Mouse (Mus musculus) kidney, postnatal 36 days (tissue): ENCODE results near the gene Mycn.

Source experiments
- DNase-seq, 2 experiments: peaks; one replicate each; pipeline ENCODE4 v3.0.0; 2021 to 2022; ENCODE audit warnings: mixed read lengths in 2 of 2

Gene Mycn

DNA sequence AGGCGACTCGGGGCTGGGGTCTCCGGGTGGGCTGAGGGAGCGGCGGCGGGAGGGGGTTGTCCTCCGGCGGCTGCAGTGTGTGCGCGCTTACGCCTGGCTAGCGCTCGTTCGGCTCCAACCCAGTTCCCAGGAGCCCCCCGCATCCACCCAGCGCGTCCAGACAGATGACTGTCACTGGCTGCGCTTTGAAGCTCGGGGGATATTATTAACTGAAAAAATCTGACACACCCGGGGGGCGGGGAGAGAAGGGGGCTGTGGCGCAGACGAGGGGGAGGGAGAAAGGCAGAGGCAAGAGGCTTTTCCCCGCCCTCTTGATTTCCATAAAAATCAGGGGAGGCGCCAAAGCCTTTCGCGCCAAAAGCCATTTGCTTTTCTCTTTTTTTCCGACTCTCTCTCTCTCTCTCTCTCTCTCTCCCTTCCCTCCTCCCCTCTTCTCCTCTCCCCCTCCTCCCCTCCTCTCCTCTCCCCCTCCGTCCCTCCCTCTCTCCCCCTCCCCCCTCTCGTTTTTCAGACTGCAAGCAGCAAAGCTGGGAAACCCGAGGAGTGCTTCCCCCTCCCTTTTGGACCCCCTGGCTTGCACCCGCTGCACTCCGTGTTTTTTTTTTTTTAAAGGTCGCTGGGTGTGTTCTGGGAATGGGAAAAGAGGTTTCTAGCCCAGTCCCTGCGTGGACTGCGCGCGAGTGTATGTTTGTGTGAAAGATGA, at the start of gene Mycn:
Gene Mycn (minus strand): TSS at position 254 of the 703 bp plus-strand sequence.
- peak; percentile 82 to 84 for DNase-seq

DNA sequence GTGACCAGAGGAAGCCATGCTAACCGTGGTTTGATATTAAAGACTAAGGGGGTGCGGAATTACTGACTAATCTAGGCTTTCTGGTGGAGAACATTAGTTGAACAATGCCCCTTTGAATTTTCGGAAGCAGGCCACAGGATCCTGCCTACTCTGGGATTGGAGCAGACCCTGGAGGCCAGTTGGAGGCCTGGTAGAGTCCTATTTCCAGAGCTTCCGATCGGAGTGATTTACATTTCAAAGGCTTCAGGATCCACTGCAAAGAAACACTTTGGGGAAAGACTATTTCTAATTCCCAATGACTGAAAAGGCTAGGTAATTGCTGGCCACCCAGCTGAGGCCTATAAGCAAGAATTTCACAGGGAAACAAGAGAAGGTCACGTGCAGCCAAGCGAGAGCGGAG, 45.7 kb upstream of the Mycn start:
- no peak for DNase-seq

- DNase-seq: no peak
Observed at GRCm38 (mm10) chr12:12986612-12987206, 45.0 kb upstream of the Mycn start.

DNA sequence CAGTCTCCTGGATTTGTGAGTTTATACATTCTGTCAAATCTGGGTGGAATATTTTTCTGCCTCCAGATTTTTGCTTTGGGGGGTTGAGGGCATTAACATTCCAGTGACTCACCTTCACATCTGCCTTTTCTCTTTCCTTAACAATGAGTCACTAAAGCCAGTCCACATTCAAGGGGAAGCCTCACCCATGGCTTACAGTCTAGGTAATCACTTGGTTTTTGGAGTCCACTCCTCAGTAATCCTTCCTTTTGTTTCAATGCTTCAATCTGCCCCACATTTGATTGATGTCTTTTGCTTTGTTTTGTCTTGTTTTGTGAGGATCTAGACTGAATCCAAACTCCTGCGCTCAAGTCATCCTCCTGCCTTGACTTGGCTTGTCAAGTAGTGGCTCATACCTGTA, 41.3 kb upstream of the Mycn start:
- DNase-seq: no peak

GRCm38 (mm10) chr12:12975397-12975796, 33.7 kb upstream of the Mycn start:
- peak; percentile 65 to 72 for DNase-seq

- peak in 1 of 2 experiments; percentile 3 for DNase-seq
Observed at GRCm38 (mm10) chr12:12972756-12973435, 31.2 kb upstream of the Mycn start.

- no peak for DNase-seq
Observed at GRCm38 (mm10) chr12:12967946-12968345, 26.2 kb upstream of the Mycn start.

GRCm38 (mm10) chr12:12964856-12965255, 23.1 kb upstream of the Mycn start:
- DNase-seq: no peak

DNA sequence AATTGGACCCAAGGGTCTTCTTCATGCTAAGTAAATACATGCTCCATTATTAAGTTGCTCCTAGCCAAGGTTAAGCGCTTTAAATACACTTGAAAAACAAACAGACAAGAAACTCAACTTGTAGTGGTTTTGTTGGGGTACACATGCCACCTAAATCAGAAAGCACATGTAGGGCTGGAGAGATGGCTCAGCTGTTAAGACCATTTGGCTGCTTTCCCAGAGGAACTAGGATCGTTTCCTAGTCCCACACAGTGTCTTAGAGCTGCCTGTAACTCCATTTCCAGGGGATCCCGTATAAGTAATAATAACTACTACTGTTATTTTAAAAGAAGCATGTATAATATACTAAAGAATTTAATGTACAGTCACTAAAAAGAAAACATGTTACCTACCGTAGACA, 5.9 kb upstream of the Mycn start:
- DNase-seq: peak in 1 of 2 experiments; percentile 10

DNA sequence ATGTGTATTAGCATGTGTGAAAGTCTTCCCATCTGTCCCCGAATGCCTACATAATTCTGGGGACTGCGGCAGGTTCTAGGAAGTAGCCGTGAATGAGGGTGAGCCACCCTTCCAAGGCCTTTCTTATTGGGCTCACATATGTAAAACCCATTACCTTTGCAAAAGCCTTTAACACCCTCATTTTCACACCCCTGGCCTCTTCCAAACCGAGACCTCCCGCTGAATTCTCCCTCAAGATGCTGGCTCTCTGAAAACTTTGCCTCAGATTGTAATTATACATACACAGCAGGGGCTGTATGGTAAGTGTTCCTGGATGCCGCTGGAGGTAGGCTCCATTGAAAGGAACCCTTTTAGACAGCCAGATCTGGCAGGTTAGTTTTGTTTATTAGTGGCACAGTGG, 1.6 kb upstream of the Mycn start:
- DNase-seq: no peak

DNA sequence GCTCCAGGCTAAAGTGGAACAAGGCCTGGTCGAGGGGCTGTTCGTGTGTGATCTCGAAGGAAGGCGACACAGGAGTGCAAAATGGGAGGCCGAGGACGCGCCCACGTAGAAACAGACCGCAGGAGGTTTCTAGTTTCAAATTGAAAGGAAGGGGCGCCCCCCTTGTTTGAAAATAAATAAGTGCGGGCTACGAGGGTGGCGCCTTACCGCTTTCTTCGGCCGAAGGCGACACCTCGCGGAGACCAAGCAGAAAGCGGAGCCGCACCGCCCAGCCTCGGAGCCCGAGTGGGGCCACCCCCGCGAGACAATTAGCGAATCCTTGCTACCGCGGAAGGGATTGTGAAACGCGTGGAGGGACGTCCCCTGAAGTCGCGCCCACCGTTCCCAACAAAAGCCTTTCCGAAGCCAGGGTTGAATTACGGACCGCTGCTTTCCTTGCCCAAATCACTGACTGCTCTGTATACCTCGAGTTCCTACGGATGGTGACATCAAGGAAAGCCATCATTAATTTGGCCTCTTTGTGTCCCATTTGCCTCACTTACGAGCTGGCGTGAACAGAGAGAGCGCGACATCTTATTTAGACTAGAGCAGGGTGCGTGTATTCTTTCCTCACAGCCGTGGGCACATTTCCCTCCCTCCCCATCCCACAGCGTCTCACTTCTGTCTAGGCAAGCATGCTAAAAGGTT, 793 bp upstream of the Mycn start:
- peak; percentile 87 to 92 for DNase-seq

GRCm38 (mm10) chr12:12941129-12941504, 597 bp downstream of the Mycn start:
- peak; percentile 6 to 41 for DNase-seq

GRCm38 (mm10) chr12:12940466-12941128, 1.1 kb downstream of the Mycn start:
- peak; percentile 13 to 42 for DNase-seq

- peak; percentile 9 to 50 for DNase-seq
Observed at GRCm38 (mm10) chr12:12939581-12940465, 1.9 kb downstream of the Mycn start.

GRCm38 (mm10) chr12:12938850-12939249, 2.9 kb downstream of the Mycn start:
- peak; percentile 56 to 81 for DNase-seq

- peak; percentile 64 to 89 for DNase-seq
Observed at GRCm38 (mm10) chr12:12938361-12938760, 3.4 kb downstream of the Mycn start.

DNA sequence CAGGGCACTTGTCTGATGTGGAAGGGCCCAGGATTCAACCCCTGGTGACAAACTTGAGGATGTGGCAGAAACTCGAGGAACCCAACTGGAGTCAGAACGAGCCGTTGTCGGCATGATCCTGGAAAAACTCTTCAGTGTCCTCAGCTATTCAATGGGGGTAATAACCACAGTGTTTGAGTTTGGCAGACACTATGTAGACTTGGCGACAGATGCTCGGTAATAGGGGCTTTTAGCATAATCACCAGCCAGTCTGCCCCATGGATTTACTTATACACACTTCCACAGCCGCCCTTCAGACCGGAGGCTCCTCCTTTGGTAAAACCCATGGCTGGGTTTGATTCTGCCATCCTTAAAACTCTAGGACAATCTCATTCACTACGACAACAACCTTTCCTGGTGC, 4.0 kb downstream of the Mycn start:
- DNase-seq: no peak

DNA sequence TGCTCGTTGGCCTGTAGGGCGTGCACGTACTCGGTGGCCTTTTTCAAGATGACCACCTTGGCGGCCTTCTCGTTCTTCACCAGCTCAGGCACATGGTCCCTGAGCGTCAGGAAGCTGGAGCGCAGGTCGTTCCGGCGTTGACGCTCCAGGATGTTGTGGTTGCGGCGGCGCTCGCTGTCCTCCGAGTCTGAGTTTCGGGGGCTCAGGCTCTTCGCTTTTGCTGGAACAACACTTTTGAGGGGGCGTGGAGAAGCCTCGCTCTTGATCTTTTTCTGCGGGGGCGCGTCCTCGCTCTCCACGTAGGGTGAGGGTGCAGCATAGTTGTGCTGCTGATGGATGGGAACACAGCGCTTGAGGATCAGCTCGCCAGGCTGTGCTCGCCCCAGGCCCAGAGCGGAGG, 4.6 kb downstream of the Mycn start:
- no peak for DNase-seq

DNA sequence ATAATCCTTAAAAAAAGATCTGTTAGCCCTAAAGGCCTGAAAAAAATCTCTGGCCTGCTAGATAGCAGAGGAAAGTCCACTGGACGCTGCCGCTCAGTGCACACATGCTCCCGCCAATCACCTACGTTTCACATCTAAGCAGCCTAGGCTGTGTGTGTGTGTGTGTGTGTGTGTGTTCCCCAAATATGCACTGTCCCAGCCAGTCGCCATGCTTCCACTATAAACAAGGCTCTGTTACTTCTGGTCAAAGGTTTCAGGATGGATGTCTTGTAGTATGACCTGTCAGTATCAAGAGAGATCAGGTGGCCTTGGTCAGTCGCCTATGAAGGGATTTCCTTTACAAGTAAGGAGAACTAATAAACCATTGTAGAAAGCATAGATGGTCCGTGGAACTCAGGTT, 9.5 kb downstream of the Mycn start:
- DNase-seq: no peak

- DNase-seq: no peak
Observed at GRCm38 (mm10) chr12:12928239-12928638, 13.5 kb downstream of the Mycn start.

DNA sequence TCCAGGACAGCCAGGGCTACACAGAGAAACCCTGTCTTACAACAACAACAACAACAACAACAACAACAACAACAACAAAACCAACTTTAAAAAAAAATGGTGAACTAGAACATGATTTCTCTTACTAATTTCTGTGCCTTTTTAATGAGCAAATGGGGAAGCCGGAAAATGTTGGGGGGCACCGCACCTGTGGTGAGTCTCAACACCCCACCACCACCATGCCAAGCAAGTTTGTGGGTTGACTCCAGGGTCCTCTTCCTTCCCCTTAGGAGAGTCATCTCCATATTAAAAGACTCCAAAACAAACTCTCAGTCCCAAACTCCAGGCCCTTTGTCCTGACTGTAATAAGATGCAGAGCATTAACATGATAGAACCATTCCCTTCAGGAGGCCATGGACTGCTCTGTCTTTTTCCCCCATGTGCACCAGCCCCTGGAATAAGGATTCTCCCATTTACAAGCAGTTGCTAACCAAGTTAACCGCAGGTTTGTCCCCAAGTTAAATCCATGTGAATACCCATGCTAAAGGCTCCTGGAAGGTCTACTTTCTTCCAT, 14.7 kb downstream of the Mycn start:
- no peak for DNase-seq

DNA sequence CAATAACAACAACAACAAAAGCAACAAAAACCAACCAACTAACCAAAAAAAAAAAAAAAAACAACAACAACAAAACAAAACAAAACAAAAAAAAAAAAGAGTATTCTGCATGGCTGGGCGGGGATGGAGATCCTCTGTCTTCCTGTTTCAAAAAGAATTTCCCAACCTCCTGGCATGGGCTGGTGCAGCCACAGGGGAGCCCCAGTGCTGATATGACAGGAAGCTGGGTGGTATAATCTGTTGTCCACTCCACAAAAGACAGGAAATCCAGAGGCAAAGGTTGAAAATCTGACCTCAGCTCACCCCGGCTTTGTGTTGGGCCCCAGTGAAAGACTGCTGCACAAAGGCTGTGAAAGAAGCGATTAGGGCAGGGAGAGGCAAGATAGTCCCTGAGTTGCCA, 17.3 kb downstream of the Mycn start:
- no peak for DNase-seq
